Mouse (Mus musculus) liver, adult 2 months (tissue): ENCODE measurements around the gene 3110009E18Rik.

Experiments
- CTCF ChIP-seq: fragments of 200-500 bp; IDR thresholded peaks from 2 replicates; pipeline ENCODE4 v1.5.1; 2011; ENCODE audit warnings: low read depth, low read length, control low read depth
- POLR2A ChIP-seq: fragments of 200-500 bp; IDR thresholded peaks from 2 replicates; pipeline ENCODE4 v1.6.1; 2011; ENCODE audit warnings: low read length, control low read depth; ENCODE audit not compliant: insufficient read depth; ENCODE audit errors: extremely low read depth

- TF ChIP-seq CTCF: no peak
- TF ChIP-seq POLR2A: no peak
Measured at GRCm38 (mm10) chr1:120193586-120193985, 72.6 kb downstream of the 3110009E18Rik start.
